ENCODE assay signal across 8 mouse cellular contexts in the genomic region with DNA sequence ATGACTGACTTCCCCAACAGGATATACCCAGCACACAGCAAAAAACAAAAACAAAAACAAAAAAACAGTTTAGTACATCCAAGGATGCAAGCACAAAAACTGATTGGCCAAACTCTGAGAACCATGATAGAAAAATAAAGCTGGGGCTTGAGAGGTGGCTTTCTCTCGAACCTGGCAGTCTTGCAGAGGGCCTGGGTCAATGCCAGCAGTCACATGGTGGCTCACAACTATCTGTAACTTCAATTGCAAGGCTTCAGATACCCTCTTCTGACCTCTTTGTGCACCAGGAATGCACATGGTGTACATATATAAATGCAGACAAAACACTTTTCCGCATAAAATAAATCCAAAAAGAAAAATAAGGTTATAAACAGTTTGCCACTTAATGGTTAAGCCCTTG. TPM values are rescaled to one million over a fixed set of nuclear protein-coding genes. Genes with fewer than 3 reads are reported as not detected.
DNase-seq lines count a peak whose midpoint lies in the region; ATAC-seq and TF ChIP-seq lines count a peak whose summit lies in the region.

No protein-coding gene starts in this region.

- no peak for ATAC-seq in lung, embryonic 14.5 days (ENCODE audit: insufficient read depth)
- ATAC-seq in hindbrain, embryonic 13.5 days (ENCODE audit: low FRiP score), result no peak
- no peak for ATAC-seq in midbrain, embryonic 13.5 days

- H3K27me3 ChIP-seq in lung, embryonic 14.5 days (ENCODE audit: insufficient read depth, low read length), result no peaks in the 10 kb centered on the region
- H3K27me3 ChIP-seq in hindbrain, embryonic 13.5 days, result no peaks in the 10 kb centered on the region
- no peaks in the 10 kb centered on the region for H3K27me3 ChIP-seq in midbrain, embryonic 13.5 days

- TF ChIP-seq CTCF in lung, embryonic 14.5 days (IDR thresholded peaks at IDR 0.05; ENCODE audit: low read depth), result no peak

- no peak overlapping the region for H3K27ac ChIP-seq in lung, embryonic 14.5 days (ENCODE audit: low read depth)
- no peak overlapping the region for H3K27ac ChIP-seq in hindbrain, embryonic 13.5 days
- no peak overlapping the region for H3K27ac ChIP-seq in midbrain, embryonic 13.5 days

- DNase-seq in adrenal gland, postnatal 14 days, result peak; percentile 43
- DNase-seq in adrenal gland, postnatal 36 days, result no peak
- peak; percentile 37 for DNase-seq in lung, embryonic 14.5 days
- DNase-seq in lung, postnatal 36 days, result no peak
- DNase-seq in ovary, postnatal 36 days (ENCODE audit: low spot score), result no peak
- no peak for DNase-seq in c-Kit-positive CD71-positive TER-119-positive erythroid progenitor cells, embryonic 14.5 days (ENCODE audit: low spot score)

- 59% methylated on average over 2 of the region's 2 CpGs for WGBS in lung, embryonic 14.5 days
- 66% methylated on average over 2 of the region's 2 CpGs for WGBS in hindbrain, embryonic 13.5 days
- 77% methylated on average over 2 of the region's 2 CpGs for WGBS in midbrain, embryonic 13.5 days

- peak overlapping the region; percentile 81 for H3K4me3 ChIP-seq in lung, embryonic 14.5 days (ENCODE audit: low read depth, low read length)
- H3K4me3 ChIP-seq in hindbrain, embryonic 13.5 days, result peak overlapping the region; percentile 84
- peak overlapping the region; percentile 79 for H3K4me3 ChIP-seq in midbrain, embryonic 13.5 days (replicated peaks)

- peaks cover 10% of the 10 kb centered on the region for H3K4me1 ChIP-seq in lung, embryonic 14.5 days (ENCODE audit: insufficient read depth)
- peaks cover 28% of the 10 kb centered on the region for H3K4me1 ChIP-seq in hindbrain, embryonic 13.5 days (replicated peaks)
- peaks cover 27% of the 10 kb centered on the region for H3K4me1 ChIP-seq in midbrain, embryonic 13.5 days (replicated peaks)

- peak overlapping the region; percentile 93 for H3K4me2 ChIP-seq in lung, embryonic 14.5 days
- H3K4me2 ChIP-seq in hindbrain, embryonic 13.5 days, result peak overlapping the region; percentile 92
- H3K4me2 ChIP-seq in midbrain, embryonic 13.5 days (replicated peaks), result peak overlapping the region; percentile 74

- peak overlapping the region; percentile 81; the same call in 1 of the 2 replicates for H3K9ac ChIP-seq in lung, embryonic 14.5 days
- peak overlapping the region; percentile 92 for H3K9ac ChIP-seq in hindbrain, embryonic 13.5 days
- peak overlapping the region; percentile 81 for H3K9ac ChIP-seq in midbrain, embryonic 13.5 days (replicated peaks)

- no peaks in the 10 kb centered on the region for H3K36me3 ChIP-seq in lung, embryonic 14.5 days (ENCODE audit: insufficient read depth)
- H3K36me3 ChIP-seq in hindbrain, embryonic 13.5 days, result peaks cover 3% of the 10 kb centered on the region; the same call in 1 of the 2 replicates
- H3K36me3 ChIP-seq in midbrain, embryonic 13.5 days, result 0 out of 2 replicates have a peak, but pooled peaks cover 3% of the 10 kb centered on the region

- no peaks in the 10 kb centered on the region for H3K9me3 ChIP-seq in lung, embryonic 14.5 days (ENCODE audit: low read depth, low read length)
- no peaks in the 10 kb centered on the region for H3K9me3 ChIP-seq in hindbrain, embryonic 13.5 days
- H3K9me3 ChIP-seq in midbrain, embryonic 13.5 days, result no peaks in the 10 kb centered on the region

RNA-seq across cellular contexts. Expression of gene Taf12, which starts 1.0 kb away (rescaled TPM):
- 27.3 and 31.3 TPM in 2 replicates for total RNA-seq in adrenal gland, postnatal 14 days (2021)
- total RNA-seq in adrenal gland, postnatal 36 days (2021), result 10 to 100 TPM; 26.3 to 37.4 TPM
- 48.7 and 49.1 TPM in 2 replicates for polyA plus RNA-seq in lung, embryonic 14.5 days (2014; fragmentation: Nextera tagmentation; extraction: Ambion mirVana)
- polyA plus RNA-seq in hindbrain, embryonic 13.5 days (2015; fragmentation: Nextera tagmentation; extraction: Ambion mirVana), result 44.6 and 49.0 TPM in 2 replicates
- 53.6 and 54.1 TPM in 2 replicates for polyA plus RNA-seq in midbrain, embryonic 13.5 days (2015; fragmentation: Nextera tagmentation; extraction: Ambion mirVana)

RNA-seq across cellular contexts. Expression of gene Gmeb1, which starts 11.8 kb away (rescaled TPM):
- total RNA-seq in adrenal gland, postnatal 14 days (2021), result 16.2 and 17.3 TPM in 2 replicates
- total RNA-seq in adrenal gland, postnatal 36 days (2021), result 10 to 100 TPM; 16.4 to 20.5 TPM
- 33.1 and 39.5 TPM in 2 replicates for polyA plus RNA-seq in lung, embryonic 14.5 days (2014; fragmentation: Nextera tagmentation; extraction: Ambion mirVana)
- polyA plus RNA-seq in hindbrain, embryonic 13.5 days (2015; fragmentation: Nextera tagmentation; extraction: Ambion mirVana), result 47.1 and 48.7 TPM in 2 replicates
- 49.4 and 50.3 TPM in 2 replicates for polyA plus RNA-seq in midbrain, embryonic 13.5 days (2015; fragmentation: Nextera tagmentation; extraction: Ambion mirVana)

RNA-seq across cellular contexts. Expression of gene Rab42, which starts 30.0 kb away (rescaled TPM):
- 0.93 and 3.5 TPM in 2 replicates for total RNA-seq in adrenal gland, postnatal 14 days (2021)
- total RNA-seq in adrenal gland, postnatal 36 days (2021), result 1 to 10 TPM in 1 of 2 experiments, under 1 TPM in 1; 0.56 to 1.7 TPM
- 1.2 and 1.9 TPM in 2 replicates for polyA plus RNA-seq in lung, embryonic 14.5 days (2014; fragmentation: Nextera tagmentation; extraction: Ambion mirVana)
- polyA plus RNA-seq in hindbrain, embryonic 13.5 days (2015; fragmentation: Nextera tagmentation; extraction: Ambion mirVana), result 0.80 and 0.84 TPM in 2 replicates
- polyA plus RNA-seq in midbrain, embryonic 13.5 days (2015; fragmentation: Nextera tagmentation; extraction: Ambion mirVana), result 0.58 and 0.92 TPM in 2 replicates

RNA-seq across cellular contexts. Expression of gene Trnau1ap, which starts 56.2 kb away (rescaled TPM):
- total RNA-seq in adrenal gland, postnatal 14 days (2021), result 33.2 and 35.3 TPM in 2 replicates
- total RNA-seq in adrenal gland, postnatal 36 days (2021), result 10 to 100 TPM; 29.2 to 37.5 TPM
- polyA plus RNA-seq in lung, embryonic 14.5 days (2014; fragmentation: Nextera tagmentation; extraction: Ambion mirVana), result 69.9 and 71.8 TPM in 2 replicates
- polyA plus RNA-seq in hindbrain, embryonic 13.5 days (2015; fragmentation: Nextera tagmentation; extraction: Ambion mirVana), result 75.7 and 80.9 TPM in 2 replicates
- 78.6 and 83.6 TPM in 2 replicates for polyA plus RNA-seq in midbrain, embryonic 13.5 days (2015; fragmentation: Nextera tagmentation; extraction: Ambion mirVana)

Comparison
In these comparisons a context has a peak if more than half of its experiments do, and no peak if none do; other contexts are left out.
1. DNase-seq: peak in adrenal gland, postnatal 14 days (single experiment) and lung, embryonic 14.5 days (single experiment); none in adrenal gland, postnatal 36 days (0 of 2), lung, postnatal 36 days (single experiment), ovary, postnatal 36 days (single experiment) and c-Kit-positive CD71-positive TER-119-positive erythroid progenitor cells, embryonic 14.5 days (single experiment).
2. Peak in every context shown above with its lines, with median percentiles within 50 percentile points of each other: H3K4me2 ChIP-seq, H3K4me3 ChIP-seq and H3K9ac ChIP-seq.